ENCODE assay signal across 8 mouse cellular contexts in the genomic region with DNA sequence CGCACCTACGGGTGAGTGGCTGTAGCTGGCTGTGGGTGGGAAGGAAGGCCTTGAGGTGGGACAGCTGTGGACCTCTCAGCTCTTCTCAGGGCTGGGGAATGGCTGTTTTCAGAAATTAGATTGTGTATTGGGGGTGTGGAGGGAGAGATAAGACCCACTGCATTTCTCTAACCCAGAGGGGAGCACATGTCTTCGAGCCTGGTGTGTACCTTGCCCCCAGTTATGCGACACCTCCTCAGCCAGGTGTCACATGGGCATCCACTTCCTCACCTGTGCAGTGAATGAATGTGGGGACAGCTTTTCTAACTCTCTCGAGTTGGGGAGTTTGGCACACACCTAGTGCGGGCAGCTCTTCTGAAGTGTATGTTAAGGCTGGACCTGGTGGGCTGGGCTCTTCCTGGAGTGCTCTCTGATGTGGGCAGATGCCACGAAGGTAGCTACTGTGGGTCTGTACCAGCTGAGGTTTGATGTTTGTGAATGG. TPM values are rescaled to one million over a fixed set of nuclear protein-coding genes. Genes with fewer than 3 reads are reported as not detected.
DNase-seq lines count a peak whose midpoint lies in the region; ATAC-seq and TF ChIP-seq lines count a peak whose summit lies in the region.

No protein-coding gene starts in this region.

- peaks cover 11% of the 10 kb centered on the region for H3K27me3 ChIP-seq in lung, embryonic 15.5 days
- H3K27me3 ChIP-seq in limb, embryonic 12.5 days, result peaks cover 22% of the 10 kb centered on the region
- H3K27me3 ChIP-seq in small intestine, adult 2 months (ENCODE audit: control insufficient read depth, insufficient read depth, low read length), result no peaks in the 10 kb centered on the region

- H3K36me3 ChIP-seq in lung, embryonic 15.5 days, result no peaks in the 10 kb centered on the region
- H3K36me3 ChIP-seq in limb, embryonic 12.5 days, result peaks cover 41% of the 10 kb centered on the region
- H3K36me3 ChIP-seq in small intestine, adult 2 months (ENCODE audit: control insufficient read depth, insufficient read depth, low read length), result peaks cover 5% of the 10 kb centered on the region; the same call in 1 of the 2 replicates

- DNase-seq in lung, postnatal 36 days, result no peak
- no peak for DNase-seq in embryo, embryonic 11 days
- DNase-seq in frontal cortex, postnatal 36 days (ENCODE audit: low spot score in 2 of 2), result no peak
- DNase-seq in layer of hippocampus, adult 18-20 months (ENCODE audit: low spot score in 2 of 2), result no peak

- 0 out of 2 replicates have a peak overlapping the region, but pooled peaks have one; percentile 53 for H3K9ac ChIP-seq in lung, embryonic 15.5 days
- peak overlapping the region; percentile 72 for H3K9ac ChIP-seq in limb, embryonic 12.5 days (replicated peaks)

- no peaks in the 10 kb centered on the region for H3K9me3 ChIP-seq in lung, embryonic 15.5 days
- no peaks in the 10 kb centered on the region for H3K9me3 ChIP-seq in limb, embryonic 12.5 days

- H3K4me3 ChIP-seq in lung, embryonic 15.5 days, result peak overlapping the region; percentile 63
- H3K4me3 ChIP-seq in limb, embryonic 12.5 days (replicated peaks), result peak overlapping the region; percentile 79
- peak overlapping the region; percentile 85 for H3K4me3 ChIP-seq in small intestine, adult 2 months (ENCODE audit: low read depth, low read length)

- peaks cover 85% of the 10 kb centered on the region for H3K4me1 ChIP-seq in lung, embryonic 15.5 days
- H3K4me1 ChIP-seq in limb, embryonic 12.5 days (replicated peaks), result peaks cover 75% of the 10 kb centered on the region
- peaks cover 62% of the 10 kb centered on the region for H3K4me1 ChIP-seq in small intestine, adult 2 months (ENCODE audit: control insufficient read depth, insufficient read depth, insufficient read length, low read length)

- WGBS in lung, embryonic 15.5 days, result 63% methylated on average over 7 of the region's 7 CpGs
- WGBS in limb, embryonic 12.5 days, result 84% methylated on average over 7 of the region's 7 CpGs
- WGBS in small intestine, adult 2 months, result 21% methylated on average over 7 of the region's 7 CpGs

- no peak overlapping the region for H3K27ac ChIP-seq in lung, embryonic 15.5 days
- no peak overlapping the region for H3K27ac ChIP-seq in limb, embryonic 12.5 days
- H3K27ac ChIP-seq in small intestine, adult 2 months (ENCODE audit: insufficient read depth, low read depth, low read length), result peak overlapping the region; percentile 20; the same call in 1 of the 2 replicates

- H3K4me2 ChIP-seq in lung, embryonic 15.5 days, result peak overlapping the region; percentile 92
- peak overlapping the region; percentile 80 for H3K4me2 ChIP-seq in limb, embryonic 12.5 days

- no peak for TF ChIP-seq CTCF in small intestine, adult 2 months (IDR thresholded peaks at IDR 0.05; ENCODE audit: extremely low read depth, insufficient read length, insufficient replicate concordance, low read depth, low read length)

- ATAC-seq in lung, embryonic 15.5 days (ENCODE audit: borderline replicate concordance, extremely low read depth, low FRiP score, low TSS enrichment), result no peak
- ATAC-seq in erythroblast, adult 5-6 weeks (replicated peaks; ENCODE audit: low FRiP score, poor library complexity, severe bottlenecking), result 0 out of 2 replicates have a peak, but pooled peaks have one; percentile 2
- no peak for ATAC-seq in limb, embryonic 12.5 days (ENCODE audit: insufficient number of reproducible peaks, insufficient read depth, low FRiP score, low TSS enrichment, low read depth)

- TF ChIP-seq POLR2A in small intestine, adult 2 months (IDR thresholded peaks at IDR 0.05; ENCODE audit: low read depth, low read length), result no peak

RNA-seq across cellular contexts. Expression of a gene that starts 3.1 kb away (rescaled TPM):
- polyA plus RNA-seq in lung, embryonic 15.5 days (2015; fragmentation: Nextera tagmentation; extraction: Ambion mirVana), result 32.0 and 33.3 TPM in 2 replicates
- 1,075 and 1,106 TPM in 2 replicates for total RNA-seq in erythroblast, adult 5-6 weeks (2015; ENCODE audit: low replicate concordance)
- 502 and 855 TPM in 2 replicates for total RNA-seq in erythroblast, adult 5-6 weeks (2017; ENCODE audit: low replicate concordance)
- 40.1 and 45.6 TPM in 2 replicates for polyA plus RNA-seq in limb, embryonic 12.5 days (2016; fragmentation: Nextera tagmentation; extraction: Ambion mirVana)
- 87.9 and 148 TPM in 2 replicates for polyA plus RNA-seq in small intestine, adult 2 months (2012; rRNA removed)
- total RNA-seq in layer of hippocampus, adult 18-20 months (2021), result 1 to 10 TPM; 4.5 to 4.7 TPM

RNA-seq across cellular contexts. Expression of a gene that starts 23.5 kb away (rescaled TPM):
- polyA plus RNA-seq in lung, embryonic 15.5 days (2015; fragmentation: Nextera tagmentation; extraction: Ambion mirVana), result 122 and 123 TPM in 2 replicates
- total RNA-seq in erythroblast, adult 5-6 weeks (2015; ENCODE audit: low replicate concordance), result 46.4 and 52.5 TPM in 2 replicates
- 59.4 and 91.0 TPM in 2 replicates for total RNA-seq in erythroblast, adult 5-6 weeks (2017; ENCODE audit: low replicate concordance)
- polyA plus RNA-seq in limb, embryonic 12.5 days (2016; fragmentation: Nextera tagmentation; extraction: Ambion mirVana), result 157 TPM in 2 replicates
- 20.5 and 33.1 TPM in 2 replicates for polyA plus RNA-seq in small intestine, adult 2 months (2012; rRNA removed)
- total RNA-seq in layer of hippocampus, adult 18-20 months (2021), result 10 to 100 TPM; 70.3 to 75.5 TPM

RNA-seq across cellular contexts. Expression of a gene that starts 45.9 kb away (rescaled TPM):
- polyA plus RNA-seq in lung, embryonic 15.5 days (2015; fragmentation: Nextera tagmentation; extraction: Ambion mirVana), result 0.06 and 0.22 TPM in 2 replicates
- not detected in 2 replicates for total RNA-seq in erythroblast, adult 5-6 weeks (2015; ENCODE audit: low replicate concordance)
- not detected in 2 replicates for total RNA-seq in erythroblast, adult 5-6 weeks (2017; ENCODE audit: low replicate concordance)
- polyA plus RNA-seq in limb, embryonic 12.5 days (2016; fragmentation: Nextera tagmentation; extraction: Ambion mirVana), result 1.6 TPM in 2 replicates
- 0.05 and 0.25 TPM in 2 replicates for polyA plus RNA-seq in small intestine, adult 2 months (2012; rRNA removed)
- total RNA-seq in layer of hippocampus, adult 18-20 months (2021), result not detected
